Mouse (Mus musculus) neutrophil, adult 65 days (primary cell): ENCODE measurements around the gene Ptov1. TPM values are rescaled to one million over a fixed set of nuclear protein-coding genes. Genes with fewer than 3 reads are reported as not detected.

Experiments used
- total RNA-seq: library from RNA; stranded (reverse); gene quantifications from 2 replicates; pipeline ENCODE4 v1.2.4, GENCODE M21; 2023

Gene Ptov1
- total RNA-seq = 29.4 and 29.6 TPM in 2 replicates

DNA sequence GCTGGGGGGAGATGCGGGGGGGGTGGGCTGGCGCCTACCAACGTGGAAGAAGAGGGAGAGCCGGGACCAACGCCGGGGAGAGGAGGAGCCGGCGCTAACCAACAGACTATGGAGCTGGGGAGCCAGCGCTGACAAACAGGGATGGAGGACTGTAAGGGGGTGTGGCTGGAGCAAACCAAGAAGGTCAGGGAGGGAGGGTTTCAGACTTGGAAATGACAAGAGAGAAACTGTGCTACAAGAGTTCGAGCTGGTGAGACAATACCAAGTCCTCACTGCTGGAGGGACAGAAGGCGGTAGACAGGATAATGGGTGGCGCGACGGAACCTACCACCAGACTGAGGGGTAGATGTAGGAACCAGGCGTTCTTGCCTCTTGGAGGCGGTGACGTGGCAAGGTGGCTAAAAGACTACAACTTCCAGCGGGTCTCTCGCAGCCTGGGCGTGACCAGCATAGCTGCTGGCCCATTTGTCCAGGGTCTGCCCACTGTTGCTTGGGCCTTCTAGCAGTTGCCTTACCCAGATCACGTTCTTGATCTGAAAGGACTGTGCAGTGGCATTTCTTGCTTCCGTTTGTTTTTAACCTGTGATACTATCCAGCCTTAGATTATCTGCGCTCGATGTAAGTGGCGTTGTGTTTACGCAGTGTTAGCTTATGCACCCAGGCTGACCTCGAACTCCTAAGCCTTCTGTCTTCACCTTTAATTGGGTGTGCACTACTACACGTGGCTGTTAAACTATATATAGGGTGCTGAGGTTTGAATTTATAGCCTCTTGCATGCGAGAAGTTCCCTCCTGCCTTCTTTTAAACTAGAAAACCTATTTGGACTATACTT lies at the start of gene Ptov1:
Gene Ptov1 (minus strand): TSS at position 92 of the 832 bp plus-strand sequence.

DNA sequence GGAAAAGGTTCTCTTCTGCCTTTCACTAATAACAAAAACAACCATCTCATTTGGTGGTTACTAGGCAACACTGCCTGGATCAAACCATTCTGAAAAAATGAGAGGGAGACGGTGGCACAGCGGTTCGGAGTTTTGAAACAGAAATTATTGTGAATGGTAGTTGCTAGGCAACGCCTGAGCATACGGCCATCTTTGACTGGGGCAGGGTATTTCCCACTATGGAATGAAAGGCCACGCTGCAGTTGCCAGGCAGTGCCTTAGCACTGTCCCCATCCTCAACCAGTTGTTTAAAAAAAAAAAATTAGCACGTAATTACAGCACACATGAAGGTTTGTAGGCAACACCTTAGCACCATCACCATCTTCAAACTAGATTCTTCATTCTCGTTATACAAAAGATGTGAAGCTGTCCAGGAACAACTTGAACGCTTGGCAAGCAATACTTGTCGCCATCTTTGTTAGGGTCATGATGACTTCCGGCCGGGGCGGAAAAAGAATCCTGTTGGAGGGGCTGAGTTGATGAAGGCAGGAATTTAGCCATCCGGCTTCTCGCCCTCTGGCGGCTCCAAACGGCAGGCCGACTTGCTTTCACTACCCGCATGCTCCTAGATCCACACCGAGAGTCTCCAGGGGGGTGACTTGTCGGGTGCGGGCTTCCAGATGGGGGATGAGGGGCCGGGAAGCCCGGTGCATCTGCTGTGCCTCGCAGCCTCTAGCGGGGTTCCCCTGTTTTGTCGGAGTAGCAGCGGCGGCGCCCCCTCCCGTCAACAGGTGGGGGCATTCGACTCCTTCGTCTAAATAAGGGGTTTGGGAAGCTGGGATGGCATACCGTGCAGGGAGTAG lies 26.2 kb upstream of the Ptov1 start, which contains the start of gene Fuz:
Gene Fuz (plus strand): TSS at position 487 of the 842 bp plus-strand sequence.

DNA sequence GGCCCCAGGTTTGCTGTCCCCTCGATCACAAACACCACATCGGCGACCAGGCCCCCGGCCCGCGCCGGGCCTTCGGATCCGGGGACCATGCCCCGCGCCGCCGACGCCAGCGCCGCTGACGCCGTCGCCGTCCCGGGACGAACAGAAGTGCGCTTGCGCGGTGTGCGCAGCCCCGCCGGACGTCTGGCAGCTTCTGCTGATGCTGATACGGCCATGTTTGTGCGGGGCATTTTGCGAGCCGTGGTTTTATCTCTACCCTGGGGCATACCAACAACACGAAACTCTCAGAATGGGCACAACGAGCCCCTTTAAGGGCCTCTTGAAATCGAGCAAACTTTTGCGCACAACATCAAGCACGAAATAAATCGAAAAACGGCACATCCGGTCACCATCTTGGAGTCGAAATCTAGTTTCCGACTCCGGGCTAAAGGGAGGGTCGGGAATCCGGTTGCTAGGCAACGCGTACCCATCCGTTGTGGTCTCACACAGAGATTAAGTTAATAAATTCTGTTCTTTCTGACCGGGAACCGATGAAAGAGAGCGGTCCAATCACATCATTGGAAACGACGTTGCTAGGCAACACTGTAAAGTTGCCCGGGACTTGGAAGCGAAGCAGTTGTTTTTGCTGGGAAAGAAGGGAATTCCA lies 22.8 kb upstream of the Ptov1 start, which contains the start of gene Med25:
Gene Med25 (minus strand): TSS at position 437 of the 646 bp plus-strand sequence.

DNA sequence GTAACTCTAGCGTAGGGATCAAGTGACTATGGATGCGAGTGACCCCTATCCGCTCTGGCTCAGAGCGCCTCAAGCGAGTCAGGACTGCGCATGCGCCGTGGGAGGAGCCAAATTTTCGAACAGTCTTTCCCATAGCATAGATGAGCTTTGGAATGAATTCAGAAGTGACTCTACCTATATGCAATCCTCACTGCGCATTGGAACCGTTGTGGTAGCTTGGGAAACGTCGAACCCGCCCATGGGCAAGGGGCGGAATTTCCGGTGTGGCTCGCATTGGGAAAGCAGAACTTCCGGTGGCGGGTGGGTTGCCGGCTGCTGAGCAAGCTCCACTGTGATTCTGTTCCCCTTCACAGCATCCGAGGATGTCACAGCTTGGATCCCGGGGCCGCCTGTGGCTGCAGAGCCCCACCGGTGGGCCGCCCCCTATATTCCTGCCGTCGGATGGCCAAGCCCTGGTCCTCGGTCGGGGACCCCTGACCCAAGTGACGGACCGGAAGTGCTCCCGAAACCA lies 12.5 kb downstream of the Ptov1 start, which contains the start of gene Pnkp:
Gene Pnkp (plus strand): TSS at position 98 of the 511 bp plus-strand sequence.

DNA sequence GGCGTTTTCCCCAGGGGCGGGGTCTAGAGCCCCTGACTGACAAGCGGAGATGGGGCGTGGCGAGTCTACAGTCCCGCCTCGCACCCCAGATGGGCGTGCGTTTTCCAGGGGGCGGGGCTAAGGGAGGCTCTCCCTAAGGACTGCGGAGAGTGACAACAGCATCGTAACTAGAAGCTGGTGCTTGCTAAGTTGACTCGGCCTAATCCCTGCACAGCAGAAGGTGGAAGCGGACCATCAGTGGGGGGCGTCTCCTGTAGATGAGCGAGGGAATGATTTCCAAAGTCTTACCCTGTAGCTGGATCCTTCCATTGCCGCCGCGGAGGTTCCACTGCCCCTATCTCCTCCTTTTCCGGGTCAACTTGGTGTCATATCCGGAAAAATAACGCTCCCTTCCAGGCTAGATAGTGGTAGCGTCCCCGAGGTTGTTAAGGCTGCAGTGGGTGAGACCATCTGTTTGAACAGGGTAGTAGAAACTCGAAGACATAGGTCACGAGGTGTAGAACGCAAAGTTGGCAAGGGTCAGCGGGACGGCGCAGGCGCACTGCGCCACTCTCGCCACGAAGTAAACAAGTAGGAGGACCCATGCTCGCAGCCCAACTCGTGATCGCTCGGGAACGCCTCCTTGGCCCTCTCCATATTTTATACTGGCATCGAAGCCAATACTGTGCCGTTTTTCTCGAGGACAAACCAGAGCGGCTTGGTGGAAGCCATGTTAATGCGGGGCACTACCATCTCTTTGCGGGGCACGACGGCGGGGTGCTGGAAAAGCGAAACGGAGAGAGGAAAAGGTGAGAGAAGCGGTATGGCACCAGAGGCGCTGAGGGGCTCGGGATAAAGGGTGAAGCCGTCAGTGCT lies 20.8 kb downstream of the Ptov1 start, which contains the start of the genes Akt1s1 and Tbc1d17:
Gene Akt1s1 (plus strand): TSS at position 431 of the 855 bp plus-strand sequence.
Gene Tbc1d17 (minus strand): TSS at position 519 of the 855 bp plus-strand sequence.

DNA sequence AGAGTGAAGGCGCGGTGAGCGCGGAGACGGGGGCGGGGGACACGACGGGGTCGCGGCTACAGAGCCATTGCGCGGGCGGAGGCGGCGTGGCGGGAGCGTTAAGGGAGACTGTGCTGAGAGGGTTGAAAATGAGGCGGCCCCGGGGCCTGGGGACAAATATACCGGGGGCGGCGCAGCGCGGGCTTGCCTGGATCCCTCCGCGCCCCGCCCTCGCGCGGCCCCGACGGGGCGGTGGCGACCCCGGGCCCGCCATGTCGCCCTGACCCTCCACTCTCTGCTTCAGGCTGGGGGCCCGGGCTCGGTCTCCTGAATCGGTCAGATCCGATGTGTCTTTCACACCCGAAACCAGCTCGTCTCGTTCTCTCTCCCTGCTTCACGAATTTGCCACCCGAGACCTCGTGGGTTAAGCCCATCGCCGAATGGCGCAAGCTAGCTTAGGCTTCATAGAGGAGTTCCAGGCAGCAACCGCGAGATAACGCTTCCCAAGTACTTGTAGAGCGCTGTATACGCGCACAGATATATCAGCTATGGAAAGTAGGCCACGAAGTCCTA lies 53.0 kb downstream of the Ptov1 start, which contains the start of gene Atf5:
Gene Atf5 (minus strand): TSS at position 189 of the 552 bp plus-strand sequence.

DNA sequence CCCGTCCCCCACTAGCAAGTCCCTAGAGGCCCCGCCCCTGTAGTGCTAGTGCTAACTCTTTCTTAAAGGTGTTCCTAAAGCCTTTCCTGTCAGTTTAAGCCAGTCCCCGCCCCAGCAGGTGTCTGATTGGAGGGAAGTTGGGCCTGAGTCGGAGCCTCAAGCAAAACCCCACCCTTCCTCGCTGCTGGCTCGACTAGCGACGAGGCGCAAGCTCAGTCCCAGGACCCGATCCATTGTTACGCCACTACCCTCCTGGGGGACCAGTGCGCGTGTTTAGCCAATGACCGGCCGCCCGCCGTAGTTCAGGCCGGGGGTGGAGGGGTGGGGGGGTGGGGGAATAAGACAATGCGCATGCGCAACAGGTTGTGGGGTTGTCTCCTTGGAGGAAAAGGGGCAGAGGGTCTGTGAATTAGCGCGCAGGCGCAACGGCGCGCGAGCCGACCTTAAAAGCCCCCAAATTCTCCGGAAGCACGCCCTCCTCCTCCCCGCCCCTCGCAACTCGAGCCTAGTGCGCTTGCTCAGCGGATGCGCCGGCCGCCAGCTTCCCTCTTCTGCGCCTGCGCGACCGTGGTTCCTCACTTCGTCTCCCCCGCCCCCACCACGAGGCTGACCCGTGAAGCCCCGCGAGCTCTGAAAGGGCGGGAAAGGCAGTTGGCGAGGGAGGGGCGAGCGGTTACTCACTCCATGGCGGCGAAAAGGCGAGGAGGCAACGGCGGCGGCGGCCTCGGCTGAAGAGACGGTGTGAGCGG lies 53.7 kb downstream of the Ptov1 start, which contains the start of the genes Nup62 and Il4i1:
Gene Nup62 (plus strand): TSS at position 368 of the 749 bp plus-strand sequence.
Gene Il4i1 (plus strand): TSS at position 667 of the 749 bp plus-strand sequence.

Other genes starting within 250 kb of the Ptov1 start
- gene Myh14, start 198.9 kb downstream of the Ptov1 start, total RNA-seq = not detected in 2 replicates
- not detected in 2 replicates for gene Izumo2, start 161.0 kb downstream of the Ptov1 start, total RNA-seq
- gene Vrk3, start 121.4 kb downstream of the Ptov1 start, total RNA-seq = 43.2 and 46.2 TPM in 2 replicates
- 0.13 and 0.98 TPM in 2 replicates for gene Zfp473, start 118.7 kb downstream of the Ptov1 start, total RNA-seq
- gene Nup62, start 53.7 kb downstream of the Ptov1 start, total RNA-seq = 43.7 and 56.6 TPM in 2 replicates
- gene Il4i1, start 53.4 kb downstream of the Ptov1 start, total RNA-seq = 0.54 and 0.63 TPM in 2 replicates
- gene Atf5, start 53.1 kb downstream of the Ptov1 start, total RNA-seq = 5.5 and 6.4 TPM in 2 replicates
- 13.8 and 19.9 TPM in 2 replicates for gene Akt1s1, start 20.8 kb downstream of the Ptov1 start, total RNA-seq
- gene Tbc1d17, start 20.7 kb downstream of the Ptov1 start, total RNA-seq = 69.2 and 85.6 TPM in 2 replicates
- 520 and 612 TPM in 2 replicates for gene Pnkp, start 12.6 kb downstream of the Ptov1 start, total RNA-seq
- gene Med25, start 22.9 kb upstream of the Ptov1 start, total RNA-seq = 31.2 and 33.7 TPM in 2 replicates
- 3.1 and 3.2 TPM in 2 replicates for gene Fuz, start 26.3 kb upstream of the Ptov1 start, total RNA-seq
- 64.6 and 68.6 TPM in 2 replicates for gene Ap2a1, start 59.7 kb upstream of the Ptov1 start, total RNA-seq
- not detected in 2 replicates for gene Tsks, start 73.4 kb upstream of the Ptov1 start, total RNA-seq
- 0.23 and 1.3 TPM in 2 replicates for gene Cpt1c, start 105.1 kb upstream of the Ptov1 start, total RNA-seq
- gene Prmt1, start 116.8 kb upstream of the Ptov1 start, total RNA-seq = 48.5 and 57.0 TPM in 2 replicates
- gene Irf3, start 127.9 kb upstream of the Ptov1 start, total RNA-seq = 44.5 and 55.1 TPM in 2 replicates
- gene Bcl2l12, start 128.9 kb upstream of the Ptov1 start, total RNA-seq = 7.3 and 7.9 TPM in 2 replicates
- gene Scaf1, start 146.6 kb upstream of the Ptov1 start, total RNA-seq = 59.4 and 75.8 TPM in 2 replicates
- gene Rras, start 148.2 kb upstream of the Ptov1 start, total RNA-seq = 7.6 and 7.8 TPM in 2 replicates
- gene Prr12, start 183.1 kb upstream of the Ptov1 start, total RNA-seq = 15.9 and 19.2 TPM in 2 replicates
- 32.5 and 35.9 TPM in 2 replicates for gene Nosip, start 192.6 kb upstream of the Ptov1 start, total RNA-seq
- gene Prrg2, start 192.9 kb upstream of the Ptov1 start, total RNA-seq = 15.3 and 20.8 TPM in 2 replicates
- 2.6 and 3.0 TPM in 2 replicates for gene Rcn3, start 222.4 kb upstream of the Ptov1 start, total RNA-seq
- 11.5 and 11.6 TPM in 2 replicates for gene Fcgrt, start 234.1 kb upstream of the Ptov1 start, total RNA-seq